Mouse (Mus musculus) spleen, postnatal 4 days (tissue): ENCODE results near the gene Gon7.
A peak's percentile ranks its signal among the peaks of the same experiment; 100 is the strongest.

Source experiments
- DNase-seq, 2 experiments: peaks; one replicate each; pipeline ENCODE4 v3.0.0; 2022; ENCODE audit warnings: low spot score in 2 of 2

Gene Gon7

GRCm38 (mm10) chr12:102757689-102758402 lies at the start of gene Gon7, which contains the start of the genes Gm28051 and Ubr7:
Gene Gon7 (minus strand): TSS chr12:102757803.
Gene Gm28051 (minus strand): TSS chr12:102757765.
Gene Ubr7 (plus strand): TSS chr12:102757967.
- DNase-seq: peak; percentile 96 to 97

GRCm38 (mm10) chr12:102799528-102799927 lies 41.9 kb upstream of the Gon7 start:
- DNase-seq: no peak

- DNase-seq: no peak
These were observed 30.3 kb upstream of the Gon7 start for GRCm38 (mm10) chr12:102787927-102788326.

DNA sequence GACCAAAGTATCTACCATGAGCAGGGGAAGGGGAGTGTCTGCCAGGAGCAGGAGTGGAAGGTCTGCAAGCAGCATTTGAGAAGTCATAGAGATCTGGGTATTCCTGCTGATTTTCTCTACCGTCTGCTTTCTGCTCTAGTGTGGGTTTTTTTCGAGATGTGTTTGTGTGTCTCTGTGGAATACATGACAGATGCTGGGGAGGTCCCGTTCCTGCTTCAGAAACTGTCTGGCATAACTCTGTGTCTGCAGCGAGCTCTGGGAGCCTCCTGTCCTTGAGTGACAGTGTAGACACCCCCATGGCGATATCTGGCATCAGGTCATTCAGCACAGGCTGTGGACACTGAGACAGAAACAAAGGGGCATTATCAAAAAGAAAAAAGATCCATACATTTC lies 28.0 kb upstream of the Gon7 start:
- DNase-seq: no peak

DNA sequence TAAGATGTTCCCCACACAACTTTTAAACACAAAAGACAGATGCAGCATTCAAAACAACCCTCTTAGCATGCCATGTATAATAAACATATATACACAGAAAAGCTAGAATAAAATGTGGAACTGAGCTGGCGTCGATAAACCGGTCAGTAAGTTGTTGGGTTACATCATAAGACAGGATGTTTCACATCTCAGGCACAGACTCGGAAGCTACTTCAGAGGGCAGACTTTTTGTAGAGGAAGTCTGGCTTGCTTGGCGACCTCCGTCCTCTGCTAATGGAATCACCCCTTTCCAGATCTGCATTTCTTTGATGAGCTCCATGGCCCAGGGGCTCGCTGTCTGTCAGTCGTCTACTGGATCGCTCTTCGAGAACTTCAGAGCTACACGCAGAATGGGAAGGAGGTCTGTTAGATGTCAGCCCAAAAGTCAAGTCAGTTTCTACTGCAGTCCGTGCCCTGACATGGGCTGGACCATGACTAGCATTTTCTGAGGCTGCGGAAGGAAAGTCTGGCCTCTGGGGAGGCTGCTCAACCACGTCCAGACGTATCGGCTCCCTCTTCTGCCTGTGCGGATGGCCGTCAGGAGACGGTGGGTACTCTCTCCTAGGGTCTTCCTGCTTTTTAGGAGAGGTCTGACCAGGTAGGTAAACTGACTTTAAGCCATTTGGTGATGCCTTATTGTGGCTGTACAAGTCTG lies 27.4 kb upstream of the Gon7 start:
- DNase-seq: no peak

GRCm38 (mm10) chr12:102782841-102783240 lies 25.2 kb upstream of the Gon7 start:
- DNase-seq: no peak

- peak in 1 of 2 experiments; percentile 46 for DNase-seq
These were observed 21.8 kb upstream of the Gon7 start for GRCm38 (mm10) chr12:102779452-102779851.

DNA sequence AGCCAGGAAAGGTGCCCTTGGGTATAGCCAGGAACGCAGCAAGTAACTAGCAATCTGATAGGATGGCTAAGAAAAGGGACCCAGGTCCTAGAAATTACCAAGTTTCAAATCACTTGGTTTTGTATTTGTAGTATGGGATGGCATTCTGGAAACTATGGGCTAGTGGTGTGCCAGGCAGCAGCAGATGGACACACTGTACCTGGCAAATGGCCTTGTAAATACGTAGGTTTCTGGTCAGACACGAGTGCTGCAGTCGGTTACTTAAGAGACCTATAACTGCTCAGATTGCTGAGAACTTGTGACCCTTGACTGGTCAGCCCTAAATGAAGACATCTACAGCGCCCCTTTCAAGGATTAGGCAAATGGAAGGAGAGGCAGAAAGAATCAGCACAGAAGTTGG lies 20.5 kb upstream of the Gon7 start:
- peak in 1 of 2 experiments; percentile 35 for DNase-seq

DNA sequence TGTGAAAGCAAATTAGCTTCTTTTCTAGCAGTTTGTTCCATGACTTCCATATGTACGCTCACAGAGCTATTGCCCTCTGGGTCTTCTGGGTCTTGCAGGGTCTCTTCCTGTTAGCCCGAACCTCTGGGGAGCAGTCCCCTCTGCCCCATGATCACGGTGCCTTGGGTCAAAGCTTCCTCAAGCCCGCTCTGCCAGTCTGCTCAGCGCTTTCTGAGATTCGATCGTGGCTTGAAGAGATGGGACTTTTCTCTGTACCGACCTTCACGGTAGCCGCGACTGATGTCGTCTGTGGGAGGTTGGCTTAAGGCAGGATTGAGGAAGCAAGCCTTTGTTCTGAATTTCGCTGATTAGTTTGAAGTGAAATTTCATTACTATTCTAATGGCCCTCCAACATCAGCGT lies 18.4 kb upstream of the Gon7 start:
- peak in 1 of 2 experiments; percentile 53 for DNase-seq

DNA sequence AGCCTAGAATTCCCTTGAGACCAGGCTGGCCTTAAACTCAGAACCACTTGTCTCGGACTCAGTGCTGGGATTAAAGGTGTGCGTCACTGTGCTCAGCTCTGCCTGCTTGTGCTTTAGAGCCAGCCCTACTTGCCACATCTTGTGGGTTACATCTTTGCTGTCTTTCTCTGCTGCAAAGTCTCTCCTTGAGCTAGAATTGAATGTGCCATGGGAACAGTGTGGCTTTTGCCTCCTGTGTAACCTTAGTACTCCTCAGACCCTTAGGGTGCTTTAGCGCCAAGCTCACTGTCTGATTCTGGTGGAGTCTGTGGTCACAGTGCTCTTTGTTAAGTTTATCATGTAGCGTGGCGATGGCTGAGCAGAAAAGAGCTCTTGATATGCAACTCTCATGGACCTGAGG lies 15.1 kb upstream of the Gon7 start:
- DNase-seq: no peak

DNA sequence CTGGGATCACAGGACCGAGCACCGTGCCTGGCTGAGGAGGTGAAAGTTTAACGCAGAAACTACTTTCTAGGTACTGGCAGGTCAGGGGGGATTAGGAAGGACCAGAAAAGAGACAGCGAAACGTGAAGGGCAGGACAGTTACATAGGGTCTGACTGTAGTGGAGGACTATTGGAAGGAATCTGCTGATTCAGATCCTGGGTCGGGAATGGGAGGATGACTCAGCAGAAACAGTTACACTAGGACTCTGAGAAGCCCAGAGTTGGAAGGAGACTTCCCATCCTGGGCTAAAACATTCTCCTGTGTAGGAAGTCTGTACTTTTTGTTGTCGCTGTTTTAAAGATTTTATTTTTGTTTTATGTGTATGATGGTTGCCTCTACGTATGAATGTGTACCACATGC lies 14.0 kb upstream of the Gon7 start:
- DNase-seq: no peak

DNA sequence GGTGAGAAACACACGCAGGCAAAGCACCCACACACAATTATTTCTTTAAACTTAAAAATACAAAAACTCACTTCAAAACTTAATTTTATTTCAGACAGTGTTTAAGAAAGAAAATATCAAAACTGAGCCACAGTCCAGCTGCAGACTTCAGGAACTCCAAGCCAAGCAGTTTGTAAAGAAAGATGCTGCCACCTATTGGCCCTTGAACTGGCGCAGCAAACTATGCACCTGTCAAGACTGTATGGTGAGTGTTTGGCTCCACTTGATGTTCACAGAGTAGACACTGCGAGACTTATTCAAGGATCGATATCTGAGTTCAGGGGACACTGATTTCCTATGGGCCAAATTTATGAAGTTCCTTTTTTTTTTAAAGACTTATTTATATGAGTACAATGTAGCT lies 11.4 kb upstream of the Gon7 start:
- no peak for DNase-seq

DNA sequence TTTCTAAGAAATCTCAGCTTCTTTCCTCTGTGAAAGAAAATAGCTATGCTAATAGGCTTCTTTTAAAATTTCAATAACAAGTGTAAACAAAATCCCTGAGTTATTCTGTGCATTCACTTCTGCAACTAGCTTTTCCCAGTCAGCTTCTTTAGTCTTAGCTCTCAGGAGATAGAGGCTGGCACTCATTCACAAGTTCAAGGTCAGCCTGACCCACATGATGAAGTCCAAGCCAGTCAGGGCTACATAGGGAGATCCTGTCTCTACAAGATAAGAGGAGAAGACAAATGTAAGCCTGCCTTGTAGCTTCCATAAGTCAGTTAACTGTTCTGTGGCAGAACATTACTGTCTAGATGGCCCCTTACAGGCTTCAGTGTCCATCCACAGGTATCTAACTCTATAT lies 6.1 kb upstream of the Gon7 start:
- no peak for DNase-seq

DNA sequence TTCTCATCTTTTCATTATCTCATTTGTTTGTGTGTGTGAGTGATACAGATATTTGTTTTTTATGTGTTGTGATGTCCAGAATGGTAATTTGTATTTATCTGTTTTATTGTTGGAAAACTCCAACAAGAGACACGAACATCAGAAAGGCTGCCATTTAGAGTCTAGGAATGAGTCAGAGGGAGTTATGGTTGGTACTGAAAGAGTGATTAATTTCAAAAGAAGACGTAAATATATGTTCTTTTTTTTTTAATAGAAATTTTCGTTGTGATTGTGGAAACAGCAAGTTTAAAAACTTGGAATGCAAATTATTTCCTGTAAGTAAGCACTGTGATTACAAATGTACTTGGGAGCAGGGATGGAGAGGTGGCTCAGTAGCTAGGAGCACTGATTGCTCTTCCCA lies 4.1 kb upstream of the Gon7 start:
- DNase-seq: no peak

DNA sequence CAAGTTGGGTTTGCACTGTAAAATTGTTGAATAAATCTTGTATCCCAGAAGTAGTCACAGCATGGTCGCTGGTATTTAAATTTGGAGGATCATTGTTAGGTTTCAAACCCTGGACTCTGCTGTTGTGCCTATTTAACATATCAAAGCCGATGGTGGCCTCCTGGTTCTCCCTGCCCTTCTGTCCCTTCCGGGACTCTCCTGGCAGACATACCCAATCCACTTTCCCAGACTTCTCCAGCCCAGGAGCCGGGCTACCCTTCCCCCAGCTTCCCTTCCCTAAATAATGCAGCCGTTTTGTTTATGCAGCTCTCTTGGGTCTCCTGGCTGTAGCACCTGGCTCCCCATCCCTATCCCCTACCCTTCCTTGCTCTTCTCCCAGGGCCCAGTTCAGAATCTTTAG lies 1.3 kb upstream of the Gon7 start:
- DNase-seq: no peak

DNA sequence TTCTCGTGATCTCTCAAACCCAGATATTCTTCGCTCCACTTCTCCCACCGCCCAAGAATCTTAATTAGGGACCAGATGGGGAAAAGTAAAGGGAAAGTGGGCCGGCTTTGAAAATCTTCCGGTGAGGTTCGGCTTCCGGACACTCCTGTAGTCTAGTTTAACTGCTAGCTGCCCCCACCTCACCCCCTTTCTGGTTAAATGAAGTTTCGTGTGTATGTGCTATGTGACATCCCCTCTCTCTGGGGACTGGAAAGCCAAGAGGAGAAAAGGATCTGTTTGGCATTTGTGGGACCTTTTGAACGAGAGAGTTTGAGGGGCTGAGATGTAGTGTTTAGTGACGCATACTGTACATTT lies 777 bp upstream of the Gon7 start, which contains the start of gene Gm20604:
TSS of gene Gm20604 (minus strand) at position 270 of the 354 bp plus-strand sequence.
- no peak for DNase-seq

- no peak for DNase-seq
These were observed 431 bp downstream of the Gon7 start for GRCm38 (mm10) chr12:102757055-102757688.

DNA sequence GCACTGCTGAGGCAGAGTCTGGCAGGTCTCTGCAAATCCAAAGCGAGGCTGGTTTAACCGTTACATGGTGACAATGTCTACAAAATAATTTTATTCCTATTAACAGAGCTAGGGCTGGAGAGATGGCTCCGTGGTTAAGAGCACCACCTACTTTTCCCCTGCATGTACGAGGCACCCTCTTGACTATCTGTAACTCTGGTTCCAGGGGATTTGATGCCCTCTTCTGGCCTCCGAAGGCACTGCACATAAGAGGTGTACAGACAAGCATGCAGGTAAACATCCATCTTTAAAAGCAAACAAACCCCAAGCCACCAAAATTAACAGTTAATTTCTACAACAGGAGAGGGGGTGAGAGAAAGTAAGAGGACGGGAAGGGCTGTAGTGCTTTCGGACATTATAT lies 1.3 kb downstream of the Gon7 start:
- peak; percentile 67 to 78 for DNase-seq

DNA sequence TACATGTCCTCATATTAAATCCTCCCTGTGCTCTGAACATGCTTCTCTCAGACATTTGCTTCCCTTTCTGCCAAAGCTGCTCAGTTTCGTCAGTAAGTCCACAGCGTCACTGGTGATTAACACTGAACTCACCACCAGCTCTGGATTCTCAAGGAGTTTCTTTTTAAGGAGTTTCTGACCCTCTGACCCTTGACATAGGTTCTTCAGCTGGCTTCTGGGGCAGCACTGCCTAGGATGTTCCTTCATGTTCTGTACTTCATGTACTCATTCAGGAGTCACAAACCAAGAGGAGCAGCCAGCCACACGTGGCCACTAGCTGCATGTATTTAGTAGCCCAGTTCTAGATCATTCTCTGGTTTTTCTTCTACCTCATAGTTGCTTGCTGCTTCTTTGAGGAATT lies 9.3 kb downstream of the Gon7 start:
- DNase-seq: no peak

DNA sequence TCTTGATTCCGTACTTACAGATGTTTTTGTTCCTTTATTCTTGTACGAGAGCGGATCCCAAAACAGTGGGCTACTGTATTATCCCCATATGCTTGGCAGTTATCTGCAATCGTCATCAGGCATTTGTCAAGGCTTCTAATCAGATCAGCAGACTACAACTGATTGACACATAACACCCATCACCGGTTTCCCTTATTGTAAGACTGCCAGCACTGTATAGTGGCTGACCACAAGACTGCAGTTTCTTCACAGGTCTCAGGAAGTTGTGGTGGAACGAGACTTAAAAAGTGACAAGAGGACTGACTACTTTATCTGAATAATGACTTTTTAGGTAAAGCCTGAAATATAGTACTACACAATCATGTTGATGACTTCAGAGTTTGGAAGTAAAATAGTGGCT lies 12.8 kb downstream of the Gon7 start:
- no peak for DNase-seq

- DNase-seq: peak; percentile 88 to 94
These were observed 13.7 kb downstream of the Gon7 start, which contains the start of the genes Moap1 and Tmem251 for GRCm38 (mm10) chr12:102743589-102744574. Gene Moap1 (minus strand): TSS chr12:102743661. Gene Tmem251 (plus strand): TSS chr12:102743762.
